Mouse (Mus musculus) thymus, postnatal 0 days (tissue): ENCODE data around the gene Frmd4a. TPM values are rescaled to one million over a fixed set of nuclear protein-coding genes. Genes with fewer than 3 reads are reported as not detected.
"Not testable (repeated sequence)": the region's sequence is repeated elsewhere in the genome, so short reads cannot be mapped to it uniquely, and the experiment has no call there.

Source experiments
- DNase-seq: peaks from one replicate; pipeline ENCODE4 v3.0.0-alpha.2; 2015; ENCODE audit warnings: low spot score
- polyA plus RNA-seq: library from polyadenylated mRNA; unstranded; fragments of >200 nt; fragmentation: Nextera tagmentation; extraction: Ambion mirVana; gene quantifications from 2 replicates; pipeline ENCODE4 v1.2.1, GENCODE M21; 2015

The Frmd4a gene
- polyA plus RNA-seq, 1 experiment from 2014 or later, result 8.3 TPM

DNA sequence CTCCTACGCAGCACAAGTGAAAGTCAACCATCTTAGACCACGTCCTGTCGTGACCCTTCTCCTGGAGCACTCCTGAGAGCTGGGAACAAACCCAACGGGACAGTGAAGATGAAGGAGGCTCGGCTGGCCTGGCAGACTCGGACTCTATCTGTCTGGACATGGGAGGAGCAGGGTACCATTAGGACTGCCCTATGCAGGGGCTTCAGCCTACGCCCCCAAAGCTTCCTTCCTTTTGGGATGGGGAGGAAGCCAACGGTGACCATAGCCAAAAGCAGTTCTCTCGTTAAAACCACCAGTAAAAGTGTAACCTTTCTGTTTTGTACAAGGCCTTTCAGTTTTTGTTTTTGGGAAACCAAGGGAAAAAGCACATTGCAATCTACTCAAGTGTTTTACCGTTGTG, 594.2 kb downstream of the Frmd4a start:
- no peak for DNase-seq

DNA sequence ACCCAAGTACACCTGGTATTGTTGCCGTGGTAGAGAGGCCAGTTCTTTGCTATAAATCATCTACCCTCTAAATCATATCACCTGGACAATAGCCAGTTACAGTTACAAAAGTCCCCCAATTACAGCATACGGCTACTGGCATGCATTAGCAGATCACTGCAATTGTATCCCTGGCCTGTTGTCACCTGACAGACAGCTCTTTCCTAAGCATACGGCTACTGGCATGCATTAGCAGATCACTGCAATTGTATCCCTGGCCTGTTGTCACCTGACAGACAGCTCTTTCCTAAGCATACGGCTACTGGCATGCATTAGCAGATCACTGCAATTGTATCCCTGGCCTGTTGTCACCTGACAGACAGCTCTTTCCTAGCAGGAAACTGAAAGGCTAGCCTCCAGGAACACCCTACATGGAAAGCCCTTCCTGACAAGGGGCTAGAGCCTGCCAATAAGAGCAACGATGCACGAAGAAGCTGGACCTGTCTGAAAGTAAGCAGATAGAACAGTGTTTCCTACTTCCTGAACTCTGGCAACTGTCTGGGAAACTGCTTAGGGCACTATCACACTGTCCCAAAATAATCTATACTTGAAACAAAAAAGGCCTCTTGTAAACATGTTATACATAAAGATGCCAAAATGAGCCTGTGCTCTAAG, 596.9 kb downstream of the Frmd4a start:
- not testable (repeated sequence) for DNase-seq

DNA sequence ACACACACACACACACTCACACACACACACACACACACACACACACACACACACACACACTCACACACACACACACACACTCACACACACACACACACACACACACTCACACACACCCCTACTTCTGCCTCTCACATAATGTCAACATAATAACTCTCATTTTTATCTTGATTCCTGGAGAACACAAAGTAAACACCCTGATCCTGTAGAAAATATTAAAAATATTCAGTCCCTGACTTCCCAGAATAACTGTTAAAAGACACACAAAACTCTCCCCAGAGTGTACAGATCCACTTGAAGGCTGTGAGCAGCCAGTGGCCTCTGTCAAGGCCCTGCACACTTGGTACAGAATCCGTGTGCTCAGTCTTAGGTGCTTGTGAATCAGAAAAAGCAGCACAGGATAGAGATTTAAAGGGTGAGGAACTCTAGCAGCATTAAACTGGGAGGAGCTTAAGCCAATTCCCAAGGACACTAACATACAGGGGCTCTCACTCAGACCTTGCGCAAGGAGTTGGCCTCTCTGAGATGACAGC, 597.6 kb downstream of the Frmd4a start:
- no peak for DNase-seq

DNA sequence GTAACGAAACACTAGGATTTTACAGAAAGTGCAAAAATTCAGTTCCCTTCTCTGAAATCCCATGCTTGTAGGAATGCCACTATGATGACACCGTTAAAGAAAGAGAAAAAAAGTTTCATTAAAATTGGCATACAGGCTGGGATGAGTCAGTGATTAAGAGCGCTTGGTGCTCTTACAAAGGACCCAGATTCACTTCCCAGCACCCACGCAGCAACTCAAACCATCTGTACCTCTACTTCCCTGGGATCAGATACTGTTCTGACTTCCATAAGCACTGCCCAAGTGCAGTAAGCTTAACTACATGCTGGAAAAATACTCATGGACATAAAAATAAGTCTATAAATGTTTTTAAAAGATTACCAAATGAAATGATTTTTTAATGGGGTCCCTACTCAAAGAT, 599.5 kb downstream of the Frmd4a start:
- DNase-seq, result no peak

DNA sequence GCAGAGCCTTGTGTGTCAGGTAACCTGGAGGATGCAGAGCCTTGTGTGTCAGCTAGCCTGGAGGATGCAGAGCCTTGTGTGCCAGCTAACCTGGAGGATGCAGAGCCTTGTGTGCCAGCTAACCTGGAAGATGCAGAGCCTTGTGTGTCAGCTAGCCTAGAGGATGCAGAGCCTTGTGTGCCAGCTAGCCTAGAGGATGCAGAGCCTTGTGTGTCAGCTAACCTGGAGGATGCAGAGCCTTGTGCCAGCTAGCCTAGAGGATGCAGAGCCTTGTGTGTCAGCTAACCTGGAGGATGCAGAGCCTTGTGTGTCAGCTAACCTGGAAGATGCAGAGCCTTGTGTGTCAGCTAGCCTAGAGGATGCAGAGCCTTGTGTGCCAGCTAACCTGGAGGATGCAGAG, 601.6 kb downstream of the Frmd4a start:
- DNase-seq, result not testable (repeated sequence)

DNA sequence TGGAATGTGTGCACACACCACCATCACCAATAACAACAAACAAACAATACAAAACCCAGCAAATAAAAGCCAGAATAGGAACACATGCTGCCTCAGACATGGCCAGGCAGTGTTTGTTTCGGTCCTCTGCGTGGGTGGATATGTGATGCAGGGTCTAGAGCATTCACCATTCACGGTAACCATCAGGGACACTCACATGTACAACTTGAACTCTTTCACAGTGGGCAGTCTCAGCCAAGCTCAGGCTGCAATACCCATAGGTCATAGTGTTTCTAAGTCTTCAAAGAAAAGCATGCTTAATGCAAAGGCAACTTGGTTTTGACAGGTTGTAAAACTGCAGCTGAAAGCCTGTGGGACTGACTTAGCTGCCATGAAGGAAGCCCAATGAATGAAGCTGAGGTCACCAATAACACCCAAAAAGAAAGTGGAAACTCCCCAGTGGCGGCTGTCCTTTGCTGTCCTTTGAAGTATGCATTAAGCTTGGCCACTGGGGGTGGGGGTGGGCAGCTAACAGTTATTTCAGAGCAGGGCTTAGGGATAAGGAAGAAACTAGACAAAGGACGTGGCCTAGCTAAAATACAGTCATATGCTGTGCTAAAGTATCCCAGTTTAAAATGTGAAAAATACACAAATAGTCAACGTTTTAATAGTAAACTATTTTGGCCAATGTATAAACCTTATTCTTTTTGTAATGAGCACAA, 602.5 kb downstream of the Frmd4a start:
- DNase-seq, result no peak

DNA sequence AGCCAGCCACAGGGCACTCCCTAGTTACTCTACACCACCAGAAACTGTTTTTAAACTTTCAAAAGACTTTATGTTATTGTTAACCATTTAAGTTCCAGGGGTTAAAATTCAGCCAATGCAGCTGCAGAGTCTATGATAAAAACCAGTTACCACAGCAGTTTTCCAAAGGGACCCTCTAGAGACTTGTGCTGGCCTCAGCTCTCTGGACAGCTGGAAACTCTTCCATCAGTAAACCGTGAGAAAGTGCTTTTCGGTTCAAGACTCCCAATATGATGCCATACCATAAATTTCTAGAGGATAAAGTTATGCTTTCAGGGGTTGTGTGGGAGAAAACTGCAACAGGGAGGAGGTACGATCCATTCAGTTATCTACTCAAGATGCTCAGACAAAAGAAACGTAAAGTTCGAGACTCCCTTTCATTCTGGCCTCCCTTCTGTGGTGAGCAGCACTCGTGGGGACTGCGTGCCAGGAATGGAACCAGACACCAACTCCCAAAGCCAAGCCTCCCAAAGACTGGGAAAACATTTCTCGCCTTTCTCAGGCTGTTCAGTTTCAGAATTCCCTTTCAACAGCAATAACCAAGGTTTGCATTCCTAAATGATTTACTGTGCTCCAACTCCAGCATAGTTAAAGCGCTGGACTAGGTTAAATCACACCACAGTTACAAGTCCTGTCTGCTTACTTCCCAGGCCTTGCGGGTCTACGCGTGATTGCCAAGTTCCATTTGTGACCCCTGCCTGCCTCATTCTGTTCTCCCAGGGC, 603.3 kb downstream of the Frmd4a start:
- DNase-seq, result no peak

DNA sequence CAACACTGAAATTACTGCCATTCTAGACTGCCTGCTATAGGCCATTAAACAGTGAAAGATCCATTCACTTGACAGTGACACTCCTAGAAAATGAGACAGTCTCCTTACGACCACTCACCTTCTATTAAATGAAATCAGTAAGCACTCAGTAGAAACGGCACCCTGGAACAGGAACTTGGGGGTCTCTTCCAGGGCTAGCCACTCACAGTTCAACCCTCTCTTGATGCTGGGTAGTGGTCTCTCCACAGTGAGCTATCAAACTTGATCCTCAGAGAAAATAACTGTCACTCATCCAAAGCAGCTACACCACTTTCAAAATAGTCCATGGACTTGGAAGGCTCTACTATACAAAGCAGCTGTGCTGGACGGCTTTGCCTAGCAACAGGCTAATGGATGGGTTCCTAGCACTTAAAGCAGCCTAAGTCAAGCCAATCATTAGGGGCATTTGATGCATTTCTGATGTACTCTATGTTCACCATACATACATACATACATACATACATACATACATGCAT, 604.0 kb downstream of the Frmd4a start:
- DNase-seq, result no peak

DNA sequence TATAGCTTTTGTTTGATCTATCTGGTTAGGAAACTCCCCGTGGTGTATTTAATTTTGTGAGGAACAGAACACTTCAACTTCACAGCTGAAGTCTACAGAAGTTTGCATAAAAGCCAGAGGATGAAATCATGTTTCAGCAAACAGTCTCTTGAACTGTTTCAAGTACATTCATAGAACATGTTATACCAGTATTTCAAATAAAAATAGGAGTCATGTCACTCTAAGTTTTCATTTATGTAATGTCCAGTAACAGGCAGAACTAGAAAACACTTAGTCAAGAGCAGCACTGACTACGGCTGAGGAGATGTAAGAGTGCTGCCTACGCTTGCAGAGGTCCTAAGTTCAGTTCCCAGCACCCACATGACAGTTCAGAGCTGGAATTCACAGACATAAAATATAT, 609.4 kb downstream of the Frmd4a start:
- no peak for DNase-seq

DNA sequence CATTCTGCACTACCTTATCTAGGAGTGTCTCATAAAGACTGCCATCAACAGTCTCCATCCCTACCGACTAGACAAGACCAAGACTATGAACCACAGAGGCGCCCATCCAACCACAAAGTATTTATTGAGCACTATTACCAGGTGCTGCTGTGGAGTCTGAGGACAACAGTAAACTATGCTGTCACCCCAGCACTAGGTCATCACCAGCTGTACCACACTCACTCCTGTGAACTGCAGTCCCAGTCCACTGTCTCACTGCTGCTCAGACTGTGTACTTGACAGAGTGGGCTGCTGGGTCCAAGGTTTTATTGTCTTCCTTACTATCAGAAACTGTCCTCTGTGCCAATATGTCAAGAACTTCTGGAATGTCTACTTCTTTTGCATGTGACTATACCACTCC, 611.4 kb downstream of the Frmd4a start:
- DNase-seq, result no peak

DNA sequence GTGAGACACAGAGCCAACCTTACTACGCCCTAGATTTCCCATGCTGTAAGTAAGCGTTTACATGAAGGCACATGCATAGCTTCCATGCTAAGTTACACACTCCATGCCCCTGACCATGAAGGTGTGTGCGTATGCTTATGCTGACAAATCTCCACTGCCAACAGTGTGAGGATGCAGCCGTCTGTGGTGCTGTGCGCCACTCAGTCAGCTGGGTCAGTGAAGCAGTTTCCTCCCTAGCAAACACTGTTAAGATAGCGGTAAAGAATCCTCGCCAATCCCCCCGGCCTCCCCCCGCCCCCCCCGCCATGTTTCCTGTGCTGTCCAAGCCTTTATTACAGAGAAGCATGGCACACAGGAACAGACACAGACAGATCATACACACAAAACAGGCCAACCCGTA, 612.0 kb downstream of the Frmd4a start:
- no peak for DNase-seq

DNA sequence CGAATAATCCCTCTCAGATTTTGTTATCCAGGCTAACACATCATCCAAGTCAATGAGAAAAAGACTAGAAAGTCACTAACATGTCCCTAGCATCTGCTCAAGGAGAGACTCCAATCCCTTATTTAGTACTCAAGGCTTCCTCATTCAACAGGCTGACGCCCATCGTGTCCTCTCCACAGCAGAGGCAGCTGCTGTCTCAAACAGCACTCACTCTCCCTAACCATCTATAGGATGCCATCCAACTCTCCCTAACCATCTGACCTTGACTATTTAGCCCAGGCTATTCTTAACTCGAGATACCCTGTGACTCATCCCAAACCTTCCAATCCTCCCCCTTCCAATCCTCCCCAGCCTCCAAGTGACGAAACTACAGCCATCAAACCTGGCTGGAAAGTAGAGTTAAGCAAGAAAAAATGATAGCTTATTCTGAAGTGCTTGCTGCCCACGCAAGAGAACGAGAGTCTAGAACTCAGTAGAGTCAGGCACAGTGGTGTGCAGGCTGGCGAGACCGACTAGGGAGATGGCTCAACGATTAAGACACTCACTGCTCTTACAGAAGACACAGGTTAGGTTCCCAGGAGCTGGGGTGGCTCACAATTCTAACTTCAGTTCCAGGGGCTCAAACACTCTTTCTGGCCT, 612.8 kb downstream of the Frmd4a start:
- no peak for DNase-seq

DNA sequence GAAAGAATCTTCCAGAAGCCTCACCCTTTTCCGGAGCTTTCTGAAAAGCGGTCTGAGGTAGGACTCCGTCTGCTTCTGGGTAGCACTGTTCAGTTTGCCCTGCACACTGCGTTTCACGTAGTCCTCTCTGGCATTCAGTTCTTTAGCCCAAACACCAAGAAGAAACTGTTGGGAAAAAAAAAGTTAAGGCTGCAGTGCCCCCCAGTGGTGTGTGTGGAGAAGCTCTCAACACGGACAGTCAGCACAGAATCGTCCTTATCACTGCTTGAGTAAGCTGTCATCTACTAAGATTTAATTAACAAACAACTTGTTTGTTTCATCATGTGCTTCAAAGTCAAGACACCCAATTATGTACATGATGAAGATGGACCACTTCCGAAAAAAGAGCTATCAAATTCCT, 618.3 kb downstream of the Frmd4a start:
- peak; percentile 9 for DNase-seq

DNA sequence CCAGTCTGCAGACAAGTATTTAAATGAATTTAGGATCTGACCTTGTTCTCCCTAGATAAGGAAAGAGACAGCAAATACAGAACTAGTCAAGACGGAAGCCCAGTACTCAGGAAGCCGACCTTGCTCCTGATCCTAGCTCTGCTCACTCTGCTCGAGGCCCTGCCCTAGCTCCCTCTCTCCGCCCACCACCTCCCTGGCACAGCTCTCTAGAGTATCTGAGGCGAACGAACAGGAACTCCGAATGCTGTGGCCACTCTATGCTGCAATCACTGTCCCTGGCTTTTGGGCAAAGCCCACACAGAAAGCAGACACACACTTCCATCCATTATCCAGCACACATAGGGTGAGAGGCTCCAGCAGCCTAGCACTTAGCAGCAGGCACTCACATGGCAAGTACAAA, 619.1 kb downstream of the Frmd4a start:
- DNase-seq, result no peak

DNA sequence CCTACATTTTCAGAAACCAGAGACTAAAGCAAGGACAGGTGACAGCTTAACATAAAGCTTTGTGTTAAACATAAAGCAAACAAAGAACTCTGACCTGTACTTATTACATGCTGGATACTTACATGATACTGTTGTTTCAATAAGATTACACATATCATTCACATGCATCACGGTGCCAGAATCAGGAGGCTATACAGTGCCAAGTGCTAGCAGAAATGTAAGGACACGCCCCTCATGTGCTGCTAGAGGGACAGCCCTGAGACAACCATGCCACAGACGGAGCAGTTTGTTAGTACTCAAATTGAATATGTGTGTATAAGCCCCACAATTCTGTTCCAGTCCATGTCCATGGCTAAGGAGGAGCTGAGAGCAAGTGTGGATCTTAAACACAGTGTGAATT, 620.7 kb downstream of the Frmd4a start:
- DNase-seq, result no peak

DNA sequence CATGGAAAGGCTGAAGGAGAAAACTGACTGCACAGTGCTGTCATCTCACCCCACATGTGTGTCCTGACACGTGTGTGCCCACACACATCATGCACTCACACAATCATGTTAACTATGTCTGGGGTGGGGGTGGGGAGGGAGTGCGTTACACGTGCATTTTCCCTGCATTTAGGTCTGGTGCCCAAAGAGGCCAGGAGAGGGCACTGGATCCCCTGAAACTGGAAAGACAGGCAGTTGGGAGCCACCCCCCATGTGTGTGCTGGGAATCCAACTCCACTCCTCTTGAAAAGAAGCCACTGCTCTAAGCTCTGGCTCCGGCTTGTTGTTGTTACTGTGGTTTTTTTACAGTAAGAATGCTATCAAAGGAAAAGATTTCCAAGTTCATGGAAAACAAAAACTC, 627.5 kb downstream of the Frmd4a start:
- DNase-seq, result no peak

DNA sequence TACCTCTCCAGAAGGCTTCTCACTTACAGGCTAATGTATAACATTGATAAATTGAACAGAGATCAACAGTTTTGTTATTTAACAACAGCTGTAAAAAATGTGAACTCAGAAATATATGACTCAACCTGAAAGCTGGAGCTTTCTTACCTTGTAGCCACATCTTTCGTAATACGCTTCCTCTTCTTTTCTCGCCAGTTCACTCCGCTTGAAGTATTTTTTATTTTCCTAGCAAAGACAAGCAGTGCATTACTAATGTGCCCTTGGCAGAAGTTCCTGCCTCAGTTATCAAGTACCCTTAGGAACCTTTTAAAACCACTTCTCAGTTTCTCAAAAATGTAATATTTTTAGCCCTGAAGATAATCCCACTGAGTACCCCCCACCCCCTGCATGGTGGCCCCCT, 630.6 kb downstream of the Frmd4a start:
- no peak for DNase-seq

DNA sequence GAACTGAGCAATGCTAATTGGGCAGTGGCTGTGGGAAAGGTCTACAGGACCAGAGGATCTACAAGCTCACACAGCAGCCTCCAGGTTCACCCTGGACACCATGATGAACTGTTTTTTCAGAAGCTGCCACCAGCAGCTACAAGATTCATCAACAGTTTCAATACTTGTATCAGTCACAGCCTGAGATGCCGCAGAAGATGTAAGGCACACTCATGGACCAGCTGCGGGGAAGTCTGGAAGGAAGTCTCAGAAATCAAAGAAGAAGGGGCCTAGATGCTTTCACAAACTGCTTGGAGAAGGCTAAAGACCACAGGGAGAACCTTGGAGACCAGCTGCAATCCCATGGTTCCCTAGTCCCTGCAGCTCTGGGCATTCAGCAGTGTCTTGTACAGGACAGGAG, 632.1 kb downstream of the Frmd4a start:
- DNase-seq, result no peak

DNA sequence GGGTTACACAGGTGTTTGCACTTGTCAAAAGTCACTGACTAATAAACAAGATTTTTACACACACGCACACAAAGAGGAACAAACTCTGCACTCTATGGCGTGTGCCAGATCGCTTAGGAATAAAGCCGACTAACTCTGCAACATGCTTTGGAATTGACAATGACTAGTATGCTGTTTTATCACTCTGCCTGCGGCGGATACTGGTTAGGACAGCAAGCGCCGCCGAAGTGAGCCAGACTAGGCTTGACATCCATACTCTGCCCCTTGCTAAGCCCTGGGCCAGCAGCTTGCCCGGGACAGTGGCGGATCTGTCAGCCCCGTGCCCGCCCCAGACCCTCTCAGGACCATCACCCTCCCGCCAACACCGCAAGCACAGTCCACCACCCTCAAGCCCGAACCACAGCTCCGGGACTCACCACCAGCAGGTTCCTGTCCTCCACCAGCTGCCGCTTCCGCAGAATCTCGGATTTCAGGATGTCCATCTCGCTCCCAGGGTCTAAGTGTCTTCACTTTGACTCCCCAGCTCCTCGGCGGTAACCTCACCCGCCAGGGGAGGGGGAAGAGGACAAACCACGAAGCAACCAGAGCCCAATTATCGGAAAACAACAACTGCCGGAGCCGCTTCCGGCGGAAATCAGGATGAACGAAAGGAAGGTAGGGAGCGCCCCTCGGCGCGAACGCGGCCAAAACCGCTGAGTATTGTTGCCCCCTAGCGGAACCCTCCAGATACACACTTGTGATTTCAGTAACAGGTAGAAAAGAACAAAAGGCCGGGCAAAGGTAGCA, 634.2 kb downstream of the Frmd4a start, which contains the start of gene Prpf18:
Gene Prpf18 (minus strand): TSS at position 614 of the 786 bp plus-strand sequence.
- peak; percentile 92 for DNase-seq

DNA sequence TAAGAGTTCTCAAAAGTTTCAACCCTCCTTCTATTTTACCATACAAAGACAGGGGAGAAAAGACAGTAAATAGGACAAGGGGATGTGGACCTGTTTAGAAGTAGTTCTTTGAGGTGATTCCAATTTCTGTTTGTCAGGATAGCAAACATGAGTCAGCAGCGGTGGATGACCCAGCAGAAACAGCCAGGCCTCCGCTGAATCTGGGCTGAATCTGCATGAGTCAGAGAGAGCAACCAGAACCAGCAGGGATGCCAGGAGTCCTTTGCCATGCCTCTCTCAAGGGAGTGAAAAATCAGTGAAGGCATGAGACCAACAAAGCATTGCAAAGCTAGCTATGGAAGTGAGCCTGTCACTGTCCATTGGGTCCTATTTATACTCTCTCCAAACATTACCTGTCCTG, 643.2 kb downstream of the Frmd4a start:
- DNase-seq, result no peak
